ENCODE assay signal across 19 mouse cellular contexts in genomic region chr10:41032811-41033210, GRCm38 (mm10). TPM values are rescaled to one million over a fixed set of nuclear protein-coding genes. Genes with fewer than 3 reads are reported as not detected.
DNase-seq lines count a peak whose midpoint lies in the region; TF ChIP-seq lines count a peak whose summit lies in the region.
"Had no signal": no experiment of that assay in that cellular context is flagged by ENCODE, and none has a peak within 500 bp of the region (broad histone marks: within the 10 kb centered on the region; RNA-seq: fewer than 3 reads in every experiment).

No protein-coding gene starts in this region.

- H3K27ac ChIP-seq in gastrocnemius, adult 2 months: no peak overlapping the region
- H3K27ac ChIP-seq: embryonic facial prominence, embryonic 15.5 days; forebrain, embryonic 10.5 days; heart, embryonic 13.5 days; hindbrain, embryonic 15.5 days had no signal

- peak overlapping the region; percentile 42 for H3K4me3 ChIP-seq in gastrocnemius, adult 2 months
- H3K4me3 ChIP-seq: embryonic facial prominence, embryonic 15.5 days; erythroblast, embryonic 14.5 days; forebrain, embryonic 10.5 days; heart, embryonic 13.5 days; hindbrain, embryonic 15.5 days had no signal

- DNase-seq in gastrocnemius, adult 2 months: peak; percentile 20
- DNase-seq in gastrocnemius, postnatal 36 days: no peak
- DNase-seq in NIH3T3 (ENCODE audit: low read depth): peak; percentile 15
- peak; percentile 46 for DNase-seq in adrenal gland, postnatal 10 days
- no peak for DNase-seq in ovary, postnatal 36 days (ENCODE audit: low spot score)
- DNase-seq in embryo, embryonic 9.5 days (ENCODE audit: extremely low spot score): no peak
- DNase-seq in left cerebral cortex, postnatal 4 days: no peak
- DNase-seq: cerebellum, postnatal 14 days; gastrocnemius, postnatal 10 days; heart, adult 11 months; heart, postnatal 36 days; kidney, adult 2 months had no signal

- no peak for TF ChIP-seq CTCF in gastrocnemius, adult 2 months (IDR thresholded peaks at IDR 0.05)

- intact Hi-C loops in gastrocnemius, adult 2 months (cut with DNase I): no loop called here
- intact Hi-C loops in gastrocnemius, postnatal 36 days (cut with DNase I): no loop called here
- intact Hi-C loops in left cerebral cortex, postnatal 4 days (cut with DNase I): no loop called here

RNA-seq across cellular contexts. Expression of gene Gpr6, which starts 39.3 kb away (rescaled TPM):
- total RNA-seq in gastrocnemius, adult 2 months (2021): not detected
- not detected for total RNA-seq in gastrocnemius, postnatal 36 days (2021)
- not detected for total RNA-seq in adrenal gland, postnatal 10 days (2021)
- 1 to 10 TPM; 3.3 to 5.4 TPM for total RNA-seq in left cerebral cortex, postnatal 4 days (2021)
- total RNA-seq: adrenal gland, adult 18-20 months; common myeloid progenitor, adult 5-6 weeks; gastrocnemius, postnatal 10 days; heart, postnatal 36 days had no signal

Comparison
In these comparisons a context has a peak if more than half of its experiments do, and no peak if none do; other contexts are left out.
1. DNase-seq: peak in gastrocnemius, adult 2 months (single experiment), NIH3T3 (single experiment) and adrenal gland, postnatal 10 days (single experiment); none in gastrocnemius, postnatal 36 days (0 of 2), ovary, postnatal 36 days (single experiment), embryo, embryonic 9.5 days (single experiment) and left cerebral cortex, postnatal 4 days (single experiment).
2. RNA of gene Gpr6, which starts 39.3 kb away (total RNA-seq): 3.3 to 5.4 TPM in left cerebral cortex, postnatal 4 days; not detected in adrenal gland, postnatal 10 days, not detected in gastrocnemius, adult 2 months and not detected in gastrocnemius, postnatal 36 days; every median in the first group is over 4 times any median in the second.